Mouse (Mus musculus): ENCODE results near the gene Tubb2b.

- TF ChIP-seq POLR2A (IDR thresholded peaks at IDR 0.05; ENCODE audit: insufficient read length, low read depth) (no peak), MAX (IDR thresholded peaks at IDR 0.05; ENCODE audit: low read depth) (no peak), REST (IDR thresholded peaks at IDR 0.05; ENCODE audit: insufficient read depth, insufficient read length) (no peak), USF1 (IDR thresholded peaks at IDR 0.05; ENCODE audit: low read depth) (no peak)
These were observed 40.9 kb downstream of the Tubb2b start for GRCm38 (mm10) chr13:34089358-34089757.

Data from myocyte (in vitro differentiated cells).